Mouse (Mus musculus): ENCODE results near the gene Cacng6.

Gene Cacng6

GRCm38 (mm10) chr7:3420466-3420865 is 3.5 kb upstream of the Cacng6 start:
- DNase-seq (ENCODE audit: inconsistent ontology term) = no peak

GRCm38 (mm10) chr7:3421297-3421696 is 2.7 kb upstream of the Cacng6 start:
- no peak for DNase-seq (ENCODE audit: inconsistent ontology term)

- DNase-seq (ENCODE audit: inconsistent ontology term) = no peak
Observed at GRCm38 (mm10) chr7:3422051-3422450, 1.9 kb upstream of the Cacng6 start.

GRCm38 (mm10) chr7:3423430-3423829 is 565 bp upstream of the Cacng6 start:
- no peak for DNase-seq (ENCODE audit: inconsistent ontology term)

DNA sequence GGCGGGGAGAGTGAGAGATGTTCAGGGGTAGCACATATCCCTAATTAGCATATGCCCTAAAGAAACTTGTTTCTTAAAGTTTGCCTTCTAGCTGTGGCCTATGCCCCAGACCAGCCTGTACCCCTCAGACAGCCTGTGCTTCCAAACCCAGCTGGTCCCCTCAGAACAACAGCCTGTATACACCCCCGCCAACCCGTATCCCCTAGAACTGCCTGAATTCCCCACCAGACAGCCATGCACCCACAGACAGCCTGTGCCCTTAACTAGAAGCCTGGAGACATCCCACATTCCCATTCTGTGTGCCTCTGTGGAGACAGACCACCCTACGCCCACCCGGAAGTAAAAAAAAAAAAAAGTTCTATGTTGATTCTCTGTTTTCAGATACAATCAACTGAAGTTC is 1.1 kb downstream of the Cacng6 start:
- no peak for DNase-seq (ENCODE audit: inconsistent ontology term)

GRCm38 (mm10) chr7:3430161-3430560 is 6.2 kb downstream of the Cacng6 start:
- no peak for DNase-seq (ENCODE audit: inconsistent ontology term)

DNA sequence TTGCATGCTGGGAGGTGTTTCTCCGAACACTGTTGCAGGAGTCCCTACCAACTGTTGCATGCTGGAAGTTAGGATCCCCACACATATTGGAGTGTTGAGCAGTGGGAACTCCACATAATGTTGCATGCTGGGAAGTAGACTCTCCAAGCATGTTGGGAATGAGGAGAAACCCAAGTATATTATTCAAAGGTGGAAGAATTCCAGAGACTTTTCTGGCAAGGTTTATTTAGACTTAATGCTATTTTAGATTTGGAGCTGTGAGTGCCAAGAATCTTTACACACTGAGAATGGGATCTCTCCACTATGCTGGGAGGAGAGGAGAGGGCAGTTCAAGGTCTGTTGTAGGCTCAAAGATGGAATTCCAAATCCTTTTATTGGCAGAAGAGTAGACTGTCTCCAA is 8.1 kb downstream of the Cacng6 start:
- DNase-seq (ENCODE audit: inconsistent ontology term) = no peak

- peak; percentile 39 for DNase-seq (ENCODE audit: inconsistent ontology term)
Observed at GRCm38 (mm10) chr7:3437941-3438340, 13.9 kb downstream of the Cacng6 start.

- no peak for DNase-seq (ENCODE audit: inconsistent ontology term)
Observed at GRCm38 (mm10) chr7:3439984-3440383, 16.0 kb downstream of the Cacng6 start.

- no peak for DNase-seq (ENCODE audit: inconsistent ontology term)
Observed at GRCm38 (mm10) chr7:3440526-3440925, 16.5 kb downstream of the Cacng6 start.

DNA sequence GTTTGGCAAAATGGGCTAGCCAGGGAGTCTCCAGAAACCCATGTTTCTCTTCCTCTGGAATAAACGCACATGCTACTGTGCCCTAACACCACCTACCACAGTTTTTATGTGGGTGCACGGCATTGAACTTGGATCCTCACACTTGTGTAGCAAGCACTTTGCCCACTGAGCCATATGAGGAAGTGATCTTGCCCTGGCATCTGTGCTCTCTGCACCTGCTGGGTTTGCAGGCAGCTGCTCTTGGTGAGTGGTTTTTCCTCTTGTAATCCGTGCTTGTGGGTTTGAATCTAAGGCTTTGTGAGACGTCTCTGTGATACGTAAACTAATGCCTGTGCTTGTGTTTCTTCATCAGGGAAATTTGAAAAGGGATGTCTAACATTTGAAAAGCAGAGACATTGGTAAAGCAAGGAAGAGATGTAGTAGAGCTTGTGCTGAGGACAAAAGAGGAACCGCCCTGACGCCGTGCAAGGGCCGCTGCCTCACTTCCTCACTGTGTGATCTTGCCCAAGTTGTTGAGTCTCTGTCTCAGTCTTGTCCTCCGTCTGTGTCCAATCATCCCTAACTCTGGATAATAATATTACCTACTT is 18.6 kb downstream of the Cacng6 start:
- DNase-seq (ENCODE audit: inconsistent ontology term) = no peak

- no peak for DNase-seq (ENCODE audit: inconsistent ontology term)
Observed at GRCm38 (mm10) chr7:3444678-3445077, 20.7 kb downstream of the Cacng6 start.

DNA sequence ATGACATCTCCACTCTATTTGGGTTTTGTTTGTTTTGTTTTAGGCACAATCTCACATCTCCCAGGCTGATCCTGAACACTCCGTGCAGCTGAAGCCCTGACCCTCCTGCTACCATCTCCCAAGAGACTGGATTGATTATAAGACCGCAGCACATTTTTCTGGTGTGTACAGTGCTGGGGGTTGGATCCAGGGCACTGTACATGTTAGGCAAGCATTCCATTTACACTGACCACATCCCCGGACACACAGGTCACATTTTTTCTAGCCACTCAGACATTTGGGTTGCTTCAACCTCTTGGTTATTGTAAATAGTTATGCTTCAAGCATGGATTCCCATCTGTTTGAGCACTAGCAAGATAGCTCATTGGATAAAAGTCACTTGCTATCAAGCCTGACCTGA is 22.6 kb downstream of the Cacng6 start:
- DNase-seq (ENCODE audit: inconsistent ontology term) = no peak

GRCm38 (mm10) chr7:3447026-3447425 is 23.0 kb downstream of the Cacng6 start:
- DNase-seq (ENCODE audit: inconsistent ontology term) = peak; percentile 84

DNA sequence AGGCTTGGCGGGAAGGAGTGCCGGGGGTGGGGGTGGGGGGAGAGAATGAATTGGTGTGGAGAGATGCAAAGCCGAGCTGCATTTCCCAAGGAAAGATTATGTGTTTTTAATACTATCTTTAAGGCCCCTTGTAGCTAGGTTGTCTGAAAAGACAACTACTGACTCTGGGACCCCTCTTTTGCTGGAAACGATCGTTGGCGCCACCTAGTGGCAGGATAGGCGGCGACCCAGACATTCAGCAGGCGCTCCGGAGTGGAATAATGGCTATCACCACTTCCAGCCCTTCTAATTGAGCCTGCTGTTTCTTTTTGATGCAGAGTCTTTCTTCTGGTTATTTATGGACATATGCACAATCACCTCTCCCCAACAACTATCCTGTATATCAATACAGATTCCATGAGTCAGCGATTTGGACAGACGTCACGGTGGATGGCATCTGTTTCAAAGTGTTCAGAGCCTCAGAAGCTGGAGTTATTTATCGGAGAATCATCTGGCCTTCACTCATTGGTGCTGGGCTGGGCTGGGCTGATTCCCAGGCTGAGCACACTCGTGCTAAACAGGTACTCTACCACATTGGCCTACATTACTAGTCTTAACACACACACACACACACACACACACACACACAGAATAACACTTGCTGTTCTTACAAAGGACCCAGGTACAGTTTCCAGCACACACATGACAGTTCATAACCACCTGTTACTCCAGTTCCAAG is 24.9 kb downstream of the Cacng6 start:
- DNase-seq (ENCODE audit: inconsistent ontology term) = peak; percentile 63

GRCm38 (mm10) chr7:3450671-3451070 is 26.7 kb downstream of the Cacng6 start:
- DNase-seq (ENCODE audit: inconsistent ontology term) = no peak

- DNase-seq (ENCODE audit: inconsistent ontology term) = peak; percentile 27
Observed at GRCm38 (mm10) chr7:3451161-3451560, 27.2 kb downstream of the Cacng6 start.

GRCm38 (mm10) chr7:3452821-3453485 is 29.0 kb downstream of the Cacng6 start:
- no peak for DNase-seq (ENCODE audit: inconsistent ontology term)

- no peak for DNase-seq (ENCODE audit: inconsistent ontology term)
Observed at GRCm38 (mm10) chr7:3453486-3454183, 29.6 kb downstream of the Cacng6 start.

- DNase-seq (ENCODE audit: inconsistent ontology term) = no peak
Observed at GRCm38 (mm10) chr7:3457111-3457840, 33.3 kb downstream of the Cacng6 start.

DNA sequence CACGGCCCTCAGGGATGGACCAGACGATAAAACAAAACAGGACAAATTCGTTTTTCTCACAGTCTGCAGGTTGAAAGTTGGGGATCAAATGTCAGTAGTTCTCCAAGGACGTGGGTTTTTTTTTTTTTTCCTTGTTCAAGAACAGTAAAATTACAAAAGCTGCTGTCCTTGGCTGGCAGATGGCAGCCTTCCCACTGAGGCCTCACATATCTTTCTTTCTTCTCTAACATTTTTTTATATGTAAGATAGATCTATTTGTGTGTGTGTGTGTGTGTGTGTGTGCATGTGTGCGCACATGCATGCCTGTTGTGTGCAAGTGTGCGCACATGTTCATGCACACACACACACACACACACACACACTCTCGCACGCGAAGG is 33.8 kb downstream of the Cacng6 start:
- DNase-seq (ENCODE audit: inconsistent ontology term) = no peak

DNA sequence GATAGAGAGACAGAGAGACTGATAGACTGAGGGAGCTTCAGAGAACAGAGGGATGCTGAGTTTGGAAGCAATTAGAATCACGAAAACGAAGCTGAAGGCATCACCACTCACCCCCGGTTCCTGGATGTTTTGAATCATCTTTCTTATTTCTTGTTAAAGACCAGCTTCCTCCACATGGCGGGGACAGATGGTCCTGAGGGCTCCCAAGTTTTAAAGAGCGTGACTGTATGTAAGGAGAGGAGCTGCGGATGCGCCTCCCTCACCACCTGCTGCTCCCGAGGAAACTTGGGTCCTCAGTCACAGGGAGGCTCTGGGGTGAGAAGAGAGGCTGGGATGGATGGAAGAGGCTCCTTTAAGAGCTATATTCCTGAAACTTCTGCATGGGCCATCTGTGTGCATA is 36.3 kb downstream of the Cacng6 start:
- no peak for DNase-seq (ENCODE audit: inconsistent ontology term)

All from Muller cell, postnatal 12 days (primary cell).